Mouse (Mus musculus) gastrocnemius, adult 8-10 months (tissue): Measurements from ENCODE around the gene Col4a1. TPM values are rescaled to one million over a fixed set of nuclear protein-coding genes. Genes with fewer than 3 reads are reported as not detected.
A peak's percentile ranks its signal among the peaks of the same experiment; 100 is the strongest.

ENCODE experiments used
- DNase-seq, 2 experiments: peaks; one replicate each; pipeline ENCODE4 v3.0.0; 2022; ENCODE audit warnings: low spot score in 2 of 2
- total RNA-seq, 4 experiments: library from RNA; stranded (reverse); gene quantifications; 2 replicates each; pipeline ENCODE4 v1.2.4; 2022

The Col4a1 gene
- total RNA-seq, 4 experiments from 2014 or later: 27.4 to 61.7 (median 46.3) TPM

DNA sequence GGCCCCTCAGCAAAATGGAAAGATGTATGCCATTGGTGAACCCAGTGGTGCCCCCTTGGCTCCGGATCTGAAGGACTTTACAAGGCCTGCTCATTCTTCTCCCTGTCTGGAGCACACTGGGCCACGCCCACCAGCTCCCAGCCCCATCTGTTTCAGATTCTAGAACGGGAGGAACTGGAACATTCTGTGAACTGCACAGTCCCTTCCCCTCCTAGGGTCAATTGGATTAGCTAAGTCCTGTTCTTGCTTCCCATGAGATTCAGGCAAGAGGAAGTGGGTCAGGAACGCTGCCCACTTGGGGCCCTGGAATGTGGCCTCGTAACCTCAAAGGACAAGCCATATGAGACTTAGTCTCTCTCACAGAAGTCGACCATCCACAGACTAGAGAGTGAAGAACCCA lies 41.8 kb downstream of the Col4a1 start:
- DNase-seq: peak; percentile 55 to 65

- no peak for DNase-seq
Observed at GRCm38 (mm10) chr8:11268753-11269152, 43.9 kb downstream of the Col4a1 start.

GRCm38 (mm10) chr8:11266471-11266870 lies 46.2 kb downstream of the Col4a1 start:
- DNase-seq: no peak

DNA sequence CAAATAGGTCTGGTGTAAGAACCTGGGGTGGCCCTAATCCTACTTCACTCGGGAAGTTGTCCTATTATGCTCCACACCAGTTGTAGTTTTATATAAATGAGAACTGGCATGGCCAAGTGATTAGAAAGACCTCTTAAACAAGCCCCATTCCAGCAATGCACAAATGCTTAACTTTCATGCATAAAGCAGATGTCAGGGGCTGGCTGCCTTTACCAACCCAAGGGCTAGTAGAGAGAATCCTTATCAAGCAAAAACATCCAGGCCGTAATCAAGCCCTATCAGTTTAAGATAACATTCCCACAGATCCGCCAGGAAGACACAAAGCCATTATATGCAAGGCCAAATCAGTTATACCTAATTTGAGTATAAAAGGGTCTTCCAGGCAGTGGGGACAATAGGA lies 46.7 kb downstream of the Col4a1 start:
- DNase-seq: no peak

DNA sequence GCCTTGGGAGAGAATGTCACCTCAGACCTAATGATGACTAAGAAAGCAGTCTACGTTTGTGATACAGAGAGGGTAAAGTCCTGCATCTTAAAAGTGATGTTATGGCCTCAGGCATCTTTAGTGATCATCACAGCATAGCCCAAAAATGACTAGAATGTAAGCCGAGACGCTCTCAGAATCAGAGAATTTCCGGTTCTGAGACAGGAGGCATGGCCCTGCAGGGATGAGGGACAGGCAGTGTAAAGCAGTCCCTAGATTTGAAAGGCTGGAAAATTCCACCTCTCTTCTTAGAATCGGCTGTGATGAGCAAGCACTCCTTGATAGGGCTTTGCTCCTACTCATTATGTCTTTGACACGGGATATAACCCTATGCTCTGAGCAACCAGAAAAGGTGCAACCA lies 48.8 kb downstream of the Col4a1 start:
- no peak for DNase-seq

GRCm38 (mm10) chr8:11262031-11262735 lies 50.4 kb downstream of the Col4a1 start:
- DNase-seq: peak in 1 of 2 experiments; percentile 44

GRCm38 (mm10) chr8:11259832-11260615 lies 52.6 kb downstream of the Col4a1 start:
- no peak for DNase-seq

DNA sequence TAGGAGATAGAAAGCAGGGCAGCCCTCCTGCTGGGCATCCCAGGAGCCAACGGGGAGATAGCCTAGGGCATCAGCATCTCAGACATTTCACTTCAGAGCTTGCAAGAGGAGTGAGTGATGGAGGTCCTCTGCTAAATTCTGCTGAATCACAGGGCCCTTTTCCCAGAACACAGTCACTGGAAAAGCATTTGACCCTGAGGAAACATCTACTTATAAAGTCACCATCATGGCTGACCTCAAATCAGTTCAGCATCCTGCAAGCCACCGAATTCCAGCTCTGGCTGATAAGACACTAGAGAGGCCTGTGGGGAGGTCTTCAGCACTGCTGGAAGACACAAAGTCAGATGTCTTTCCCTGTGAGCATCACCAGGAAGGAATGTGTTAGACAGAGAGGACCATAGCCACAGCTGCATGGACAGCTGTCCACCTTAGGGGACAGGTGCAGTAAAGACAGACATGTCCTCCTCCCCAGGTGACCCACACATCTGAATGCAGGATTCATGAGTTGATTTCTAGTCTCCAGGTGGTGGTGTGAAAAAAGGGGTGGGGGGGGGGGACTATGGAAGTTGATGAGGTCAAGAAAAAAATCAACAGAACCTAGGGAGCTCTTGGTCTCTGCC lies 54.0 kb downstream of the Col4a1 start:
- no peak for DNase-seq

- no peak for DNase-seq
Observed at GRCm38 (mm10) chr8:11257079-11258017, 55.3 kb downstream of the Col4a1 start.

DNA sequence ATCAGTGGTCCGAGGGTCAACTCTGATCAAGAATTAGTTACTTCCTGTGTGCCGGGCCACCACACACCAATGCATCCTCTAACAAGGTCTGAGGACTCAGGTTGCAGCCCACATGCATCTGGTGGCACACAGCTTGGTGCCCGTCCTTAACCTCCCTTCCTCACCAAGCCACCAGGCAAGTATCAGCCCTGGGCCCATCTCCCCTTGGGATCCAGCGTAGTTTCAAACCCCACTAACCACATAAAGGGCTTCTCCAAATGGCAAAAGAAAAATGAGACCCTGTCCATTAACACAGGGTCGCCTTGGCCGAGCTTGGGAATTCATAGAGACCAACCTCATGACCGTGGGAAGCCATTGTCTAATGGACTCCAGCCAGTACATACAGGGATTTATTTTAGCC lies 56.2 kb downstream of the Col4a1 start:
- DNase-seq: no peak

DNA sequence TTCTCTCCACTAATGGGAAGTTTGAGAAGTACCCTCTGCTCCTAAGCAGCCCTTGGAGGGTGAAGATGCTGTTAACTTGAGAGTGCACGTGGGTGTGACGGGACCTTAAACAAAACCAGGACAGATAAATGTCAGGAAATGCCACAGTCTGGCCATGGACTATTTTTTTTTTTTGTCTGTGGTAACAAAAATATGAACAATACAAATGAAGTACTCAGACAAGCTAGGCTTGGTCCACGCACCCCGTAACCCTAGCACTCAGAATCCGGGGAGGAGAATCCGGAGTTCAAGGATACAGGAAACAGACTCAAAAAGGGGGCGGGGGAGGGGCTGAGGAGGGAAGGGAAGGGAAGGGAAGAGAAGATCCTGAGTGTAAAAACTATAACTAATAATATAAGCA lies 56.9 kb downstream of the Col4a1 start:
- no peak for DNase-seq

DNA sequence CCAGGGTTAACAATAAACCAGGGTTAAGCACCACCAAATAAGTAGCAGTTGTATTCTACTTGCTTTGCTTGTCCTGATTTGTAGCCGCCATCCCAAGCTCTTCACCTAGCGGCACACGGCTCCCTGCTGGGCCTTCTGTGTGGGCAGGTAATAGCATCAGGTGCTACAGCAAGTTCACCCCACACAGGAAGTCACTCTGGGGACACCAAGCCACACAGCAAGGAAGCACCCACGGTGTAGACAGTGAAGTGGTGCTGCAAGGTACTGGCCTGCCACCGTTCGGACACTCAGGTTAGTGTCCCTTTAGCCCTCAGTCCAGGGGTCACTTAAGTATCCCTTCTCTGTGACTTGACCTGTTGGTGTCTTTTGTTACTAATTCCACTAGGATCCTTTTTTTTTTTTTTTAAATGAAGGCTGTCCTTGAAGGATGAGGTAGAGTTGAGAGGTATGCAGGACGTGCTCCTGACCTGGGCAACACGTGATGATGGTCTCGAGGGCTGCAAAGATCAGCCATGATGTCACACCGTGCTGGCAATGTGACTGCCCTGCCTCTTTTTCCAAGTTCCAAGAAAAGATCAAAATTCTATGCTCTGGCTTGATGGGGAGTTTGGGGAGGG lies 57.6 kb downstream of the Col4a1 start:
- DNase-seq: no peak

- DNase-seq: no peak
Observed at GRCm38 (mm10) chr8:11254510-11254909, 58.1 kb downstream of the Col4a1 start.

DNA sequence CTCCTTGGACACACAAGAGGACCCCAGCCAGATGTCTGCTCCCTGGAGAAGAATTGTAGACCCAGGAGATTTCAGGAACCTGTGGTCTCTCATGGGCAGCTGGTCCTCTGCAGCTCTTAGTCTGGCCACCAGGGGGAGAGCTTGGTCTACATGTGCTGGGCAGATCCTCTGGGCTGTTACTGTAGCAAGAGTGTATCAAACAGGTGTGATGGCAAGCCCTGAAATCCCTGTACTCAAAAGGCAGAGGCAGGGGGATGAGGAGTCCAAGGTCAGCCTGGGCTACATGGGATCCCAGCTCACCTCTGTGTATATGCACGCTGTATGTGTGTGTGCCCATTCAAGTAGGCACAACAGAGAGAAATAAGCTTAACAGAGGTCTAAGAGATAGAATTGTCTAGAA lies 59.1 kb downstream of the Col4a1 start:
- peak; percentile 70 to 79 for DNase-seq

GRCm38 (mm10) chr8:11253041-11253440 lies 59.6 kb downstream of the Col4a1 start:
- no peak for DNase-seq

GRCm38 (mm10) chr8:11252235-11252774 lies 60.3 kb downstream of the Col4a1 start:
- DNase-seq: no peak

GRCm38 (mm10) chr8:11250149-11250548 lies 62.5 kb downstream of the Col4a1 start:
- no peak for DNase-seq

DNA sequence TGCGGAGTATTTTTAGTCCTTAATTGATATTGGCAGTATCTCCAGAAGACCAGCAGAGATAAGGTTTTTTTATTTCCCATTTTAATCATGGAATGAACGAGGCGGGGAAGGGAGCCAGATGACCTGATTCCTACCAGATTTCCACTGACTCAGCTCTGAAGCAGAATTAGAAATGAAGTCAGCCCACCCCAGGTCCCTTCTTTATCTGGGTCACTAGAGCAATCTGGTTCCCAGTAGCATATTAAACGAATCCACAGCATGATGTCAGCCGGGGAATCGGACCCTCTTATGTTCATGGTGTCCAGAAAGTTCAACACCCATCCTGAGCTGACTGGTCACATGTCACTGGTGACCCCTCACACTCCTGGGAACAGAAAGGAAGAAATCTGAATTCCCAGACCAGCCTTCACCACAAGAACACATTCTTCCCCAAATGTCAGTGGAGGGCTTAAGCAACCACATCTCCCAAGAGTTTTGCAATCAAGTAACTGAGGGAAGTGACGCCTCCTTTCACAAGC lies 63.0 kb downstream of the Col4a1 start:
- peak in 1 of 2 experiments; percentile 22 for DNase-seq

DNA sequence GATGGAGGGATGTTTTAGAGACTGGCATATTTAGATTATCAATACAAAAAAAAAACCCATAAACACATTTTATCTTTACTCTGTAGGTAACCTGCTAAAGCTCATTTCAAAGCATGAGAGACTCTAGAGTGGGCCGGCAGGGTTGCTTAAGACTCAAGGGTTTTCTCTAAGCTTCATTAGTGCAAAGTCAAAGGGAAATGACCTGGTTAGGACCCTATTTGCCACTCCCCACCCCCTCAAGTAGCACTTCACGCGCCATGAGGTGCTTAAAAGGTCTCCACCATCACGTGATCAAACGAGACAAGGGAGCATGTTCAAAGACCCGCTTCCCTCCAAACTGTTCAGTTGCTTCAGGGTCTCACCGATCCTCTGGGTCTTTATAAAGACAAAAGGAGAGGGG lies 63.9 kb downstream of the Col4a1 start:
- DNase-seq: no peak

DNA sequence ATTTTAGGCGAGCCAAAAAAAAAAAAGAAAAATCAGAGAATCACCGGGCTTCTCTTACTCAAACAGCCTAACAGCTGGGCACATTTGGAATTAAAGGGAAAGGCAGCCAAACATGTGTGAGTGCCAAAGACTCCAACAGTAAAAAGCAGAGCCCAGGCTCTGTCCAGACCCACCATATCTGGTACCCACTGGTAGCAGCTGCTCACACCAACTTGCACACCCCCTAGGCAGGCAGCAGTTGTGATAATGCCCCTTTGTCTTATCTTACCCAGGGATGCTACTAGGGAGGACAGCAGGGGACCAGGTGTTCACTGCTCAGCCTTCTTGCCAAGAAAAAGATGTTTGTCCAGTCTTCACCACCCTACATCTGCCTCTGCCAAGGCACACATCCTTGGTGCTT lies 71.1 kb downstream of the Col4a1 start:
- no peak for DNase-seq
